Mouse (Mus musculus) liver, adult 2 months (tissue): ENCODE measurements around the gene Plce1. TPM values are rescaled to one million over a fixed set of nuclear protein-coding genes. Genes with fewer than 3 reads are reported as not detected.

Experiments used
- DNase-seq: peaks from one replicate; pipeline ENCODE4 v3.0.0-alpha.2; 2011; ENCODE audit warnings: low read depth, low spot score; ENCODE audit errors: extremely low read depth
- H3K27ac ChIP-seq: fragments of 200-500 bp; replicated peaks from 2 replicates; pipeline ENCODE4 v1.5.1; 2012; ENCODE audit warnings: low read depth, mild to moderate bottlenecking, control low read depth, inconsistent platforms, low read length; ENCODE audit not compliant: insufficient read depth
- H3K27me3 ChIP-seq: fragments of 200-500 bp; 2 replicates; pipeline ENCODE4 v1.6.1; 2012; ENCODE audit warnings: mild to moderate bottlenecking, moderate library complexity, low read length, inconsistent platforms; ENCODE audit not compliant: control insufficient read depth, insufficient read depth
- H3K36me3 ChIP-seq: fragments of 200-500 bp; 2 replicates; pipeline ENCODE4 v1.6.1; 2012; ENCODE audit warnings: low read length, inconsistent platforms; ENCODE audit not compliant: control insufficient read depth, insufficient read depth
- H3K4me1 ChIP-seq: fragments of 200-500 bp; 2 replicates; pipeline ENCODE4 v1.6.1; 2011; ENCODE audit warnings: low read length; ENCODE audit not compliant: control insufficient read depth, insufficient read depth
- H3K4me3 ChIP-seq: fragments of 200-500 bp; 2 replicates; pipeline ENCODE4 v1.5.1; 2011; ENCODE audit warnings: low read depth, mild to moderate bottlenecking, control low read depth, low read length, moderate library complexity; ENCODE audit not compliant: insufficient read depth
- H3K79me2 ChIP-seq: fragments of 200-500 bp; 2 replicates; pipeline ENCODE4 v1.6.1; 2012; ENCODE audit warnings: inconsistent platforms, mild to moderate bottlenecking, low read length, moderate library complexity; ENCODE audit not compliant: control insufficient read depth, insufficient read depth
- H3K9ac ChIP-seq: fragments of 200-500 bp; 2 replicates; pipeline ENCODE4 v1.6.1; 2012; ENCODE audit warnings: low read depth, mild to moderate bottlenecking, control low read depth, inconsistent platforms, low read length
- CTCF ChIP-seq: fragments of 200-500 bp; IDR thresholded peaks from 2 replicates; pipeline ENCODE4 v1.5.1; 2011; ENCODE audit warnings: low read depth, low read length, control low read depth
- POLR2A ChIP-seq: fragments of 200-500 bp; IDR thresholded peaks from 2 replicates; pipeline ENCODE4 v1.6.1; 2011; ENCODE audit warnings: low read length, control low read depth; ENCODE audit not compliant: insufficient read depth; ENCODE audit errors: extremely low read depth
- WGBS: fragments of 180-500 bp; shearing (Covaris S2); methylation state at CpG from one replicate; pipeline ENCODE4 v1.1.7; 2018; 5-methylcytosine and 5-hydroxymethylcytosine counted together
- polyA plus RNA-seq: library from polyadenylated mRNA; depleted of rRNA; stranded (reverse); fragments of >200 nt; gene quantifications from 2 replicates; pipeline ENCODE4 v1.2.3, GENCODE M21; 2012
- total RNA-seq: library from RNA; depleted of rRNA; stranded (reverse); fragments of >200 nt; gene quantifications from 2 replicates; pipeline ENCODE4 v1.2.3, GENCODE M21; 2014

The Plce1 gene
- total and polyA plus RNA-seq, 2 experiments, result 1.9 to 8.6 TPM

DNA sequence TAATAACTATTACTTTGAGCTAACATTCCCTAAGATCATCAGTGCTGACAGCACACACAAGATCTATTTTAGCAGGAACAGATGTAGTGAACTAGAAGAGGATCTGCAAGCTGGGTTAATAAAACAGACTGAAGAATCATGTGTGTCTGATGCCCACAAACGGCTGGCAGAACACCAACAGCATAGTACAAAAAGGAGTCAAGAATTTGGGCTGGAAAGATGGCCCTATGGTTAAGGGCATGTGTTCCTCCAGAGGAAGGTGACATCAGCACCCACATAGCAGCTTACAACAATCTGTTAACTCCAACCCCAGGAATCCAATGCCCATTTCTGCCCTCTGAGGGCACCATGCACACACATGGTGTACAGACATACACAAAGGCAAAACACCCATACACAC lies 317.4 kb downstream of the Plce1 start:
- Histone ChIP-seq H3K36me3 (peaks cover 43% of the 10 kb centered on the region), H3K4me3 (no peak overlapping the region)
- TF ChIP-seq POLR2A (no peak), CTCF (no peak)

DNA sequence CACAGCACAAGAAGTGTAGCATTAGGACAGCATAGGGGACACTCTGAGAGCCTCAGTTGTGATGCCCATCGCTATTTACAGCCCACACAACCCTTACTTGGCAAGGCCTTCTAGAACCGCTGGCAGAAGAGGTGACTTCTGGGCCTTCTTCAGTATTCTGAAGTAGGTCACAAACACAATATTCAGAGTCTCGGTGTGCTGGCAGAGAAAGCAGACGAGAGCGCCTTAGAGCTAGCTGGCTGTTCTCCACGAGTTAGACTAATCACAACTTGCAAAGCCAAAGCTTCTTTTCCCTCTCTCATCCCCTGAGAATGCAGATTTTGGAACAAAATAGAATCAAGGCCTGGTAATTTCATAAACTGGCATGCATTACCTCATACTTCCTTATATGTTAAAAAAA lies 317.9 kb downstream of the Plce1 start:
- Histone ChIP-seq H3K36me3 (peaks cover 41% of the 10 kb centered on the region), H3K79me2 (no peaks in the 10 kb centered on the region), H3K9ac (no peak overlapping the region), H3K27ac (no peak overlapping the region), H3K4me1 (no peaks in the 10 kb centered on the region), H3K27me3 (no peaks in the 10 kb centered on the region), H3K4me3 (no peak overlapping the region)
- WGBS, result 94% methylated on average over 6 of the region's 6 CpGs
- TF ChIP-seq CTCF, result no peak
- no peak for TF ChIP-seq POLR2A
- no peak for DNase-seq

More for the DNA sequence above, 317.4 kb downstream of the Plce1 start:
- WGBS, result 95% methylated on average over 1 of the region's 1 CpGs
- no peak overlapping the region for H3K27ac ChIP-seq
- H3K79me2 ChIP-seq, result no peaks in the 10 kb centered on the region
- H3K27me3 ChIP-seq, result no peaks in the 10 kb centered on the region
- no peak overlapping the region for H3K9ac ChIP-seq
- H3K4me1 ChIP-seq, result no peaks in the 10 kb centered on the region
- no peak for DNase-seq

DNA sequence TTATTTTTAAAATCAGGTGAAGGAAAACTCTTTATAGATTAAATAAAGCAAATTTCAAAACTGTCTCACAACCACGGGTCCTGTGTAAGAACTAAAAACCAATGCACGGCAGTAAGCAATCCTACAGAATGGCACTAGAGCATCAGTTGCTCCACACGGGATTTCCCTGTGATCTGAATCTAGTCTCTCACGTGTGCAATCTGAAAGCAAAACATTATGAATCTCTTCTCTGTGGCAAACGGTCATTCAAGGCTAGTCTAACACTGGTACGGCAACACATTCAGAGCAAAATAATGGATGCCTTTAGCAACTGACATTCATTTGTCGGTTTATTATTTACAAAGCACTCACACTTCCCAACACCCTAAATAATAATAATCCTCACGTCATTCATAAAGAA lies 337.3 kb downstream of the Plce1 start:
- Histone ChIP-seq H3K27ac (no peak overlapping the region), H3K36me3 (peaks cover 12% of the 10 kb centered on the region; the same call in 1 of the 2 replicates), H3K9ac (peak overlapping the region; percentile 26; the same call in 1 of the 2 replicates), H3K4me1 (peaks cover 4% of the 10 kb centered on the region), H3K79me2 (peaks cover 3% of the 10 kb centered on the region; the same call in 1 of the 2 replicates), H3K27me3 (no peaks in the 10 kb centered on the region), H3K4me3 (peak overlapping the region; percentile 79; the same call in 1 of the 2 replicates)
- TF ChIP-seq CTCF, result no peak
- no peak for TF ChIP-seq POLR2A
- no peak for DNase-seq
- 20% methylated on average over 8 of the region's 8 CpGs for WGBS

DNA sequence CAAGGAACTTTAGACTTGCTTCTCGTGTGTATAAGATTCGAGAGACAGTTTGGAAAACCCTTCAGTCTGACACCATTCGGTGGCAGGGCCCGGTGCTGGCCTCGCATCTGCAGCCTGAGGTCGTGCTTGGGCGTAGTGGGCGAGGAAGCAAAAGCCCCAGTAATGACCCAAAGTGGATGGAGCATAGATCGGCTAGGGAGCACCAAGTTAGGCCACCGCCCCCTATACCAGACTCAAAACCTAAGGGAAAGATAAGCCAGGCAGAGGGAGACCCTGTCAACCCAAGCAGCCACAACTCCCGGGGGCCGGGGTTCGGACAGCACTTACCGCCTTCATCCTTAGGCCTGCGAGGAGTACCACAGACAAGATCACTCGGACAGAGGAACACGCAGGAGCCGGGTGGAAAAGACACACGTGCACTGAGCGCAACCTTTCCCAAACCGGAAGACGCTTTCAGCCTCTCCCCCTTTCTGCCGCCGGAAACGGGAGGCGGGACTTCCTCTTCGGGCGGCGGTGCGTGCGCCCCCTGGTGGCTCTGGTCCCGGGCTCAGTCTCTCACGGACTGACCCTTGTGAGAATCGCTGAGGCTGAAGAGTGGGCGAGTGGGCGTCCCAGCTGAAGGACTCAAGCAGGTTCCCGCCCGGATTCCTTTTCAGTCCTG lies 338.0 kb downstream of the Plce1 start, which contains the start of gene Noc3l:
Gene Noc3l, minus strand, starts transcription at position 472 of the 661 bp plus-strand sequence.
- Histone ChIP-seq H3K4me3 (peak within 1 kb of the TSS; percentile 79), H3K79me2 (peaks cover 3% of the 10 kb centered on the region; the same call in 1 of the 2 replicates), H3K36me3 (peaks cover 10% of the 10 kb centered on the region; the same call in 1 of the 2 replicates), H3K4me1 (peaks cover 4% of the 10 kb centered on the region), H3K27me3 (no peaks in the 10 kb centered on the region), H3K9ac (peak within 1 kb of the TSS; percentile 68), H3K27ac (peak within 1 kb of the TSS; percentile 10; the same call in 1 of the 2 replicates)
- TF ChIP-seq CTCF (peak; percentile 88), POLR2A (0 out of 2 replicates have a peak, but pooled peaks have one; percentile 3)
- under 1% methylated on average over 38 of the region's 38 CpGs for WGBS
- peak; percentile 72 for DNase-seq

DNA sequence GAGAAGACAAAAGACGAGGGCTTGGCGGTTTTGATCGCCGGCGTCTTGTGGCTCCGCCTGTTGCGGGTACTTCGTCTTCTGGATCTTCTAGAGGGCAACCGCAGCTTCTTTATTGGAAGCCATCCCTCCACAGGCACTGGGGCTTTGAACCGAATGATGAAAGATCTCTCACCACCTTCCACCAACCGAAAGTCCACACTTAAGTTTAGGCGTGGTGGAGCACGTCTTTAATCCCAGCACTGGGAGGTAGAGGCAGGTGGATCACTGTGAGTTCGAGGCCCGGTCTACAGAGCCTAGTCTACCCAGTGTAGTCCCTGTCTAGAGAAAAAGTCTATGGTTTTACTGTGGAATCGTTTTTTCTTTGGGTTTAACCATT lies 338.5 kb downstream of the Plce1 start:
- 12% methylated on average over 16 of the region's 16 CpGs for WGBS
- peaks cover 4% of the 10 kb centered on the region for H3K4me1 ChIP-seq
- peaks cover 6% of the 10 kb centered on the region; the same call in 1 of the 2 replicates for H3K36me3 ChIP-seq
- H3K4me3 ChIP-seq, result peak overlapping the region; percentile 79
- peak overlapping the region; percentile 63 for H3K9ac ChIP-seq
- TF ChIP-seq CTCF, result no peak
- TF ChIP-seq POLR2A, result no peak
- peaks cover 3% of the 10 kb centered on the region; the same call in 1 of the 2 replicates for H3K79me2 ChIP-seq
- DNase-seq, result no peak
- H3K27me3 ChIP-seq, result no peaks in the 10 kb centered on the region
- H3K27ac ChIP-seq, result 0 out of 2 replicates have a peak overlapping the region, but pooled peaks have one; percentile 10

DNA sequence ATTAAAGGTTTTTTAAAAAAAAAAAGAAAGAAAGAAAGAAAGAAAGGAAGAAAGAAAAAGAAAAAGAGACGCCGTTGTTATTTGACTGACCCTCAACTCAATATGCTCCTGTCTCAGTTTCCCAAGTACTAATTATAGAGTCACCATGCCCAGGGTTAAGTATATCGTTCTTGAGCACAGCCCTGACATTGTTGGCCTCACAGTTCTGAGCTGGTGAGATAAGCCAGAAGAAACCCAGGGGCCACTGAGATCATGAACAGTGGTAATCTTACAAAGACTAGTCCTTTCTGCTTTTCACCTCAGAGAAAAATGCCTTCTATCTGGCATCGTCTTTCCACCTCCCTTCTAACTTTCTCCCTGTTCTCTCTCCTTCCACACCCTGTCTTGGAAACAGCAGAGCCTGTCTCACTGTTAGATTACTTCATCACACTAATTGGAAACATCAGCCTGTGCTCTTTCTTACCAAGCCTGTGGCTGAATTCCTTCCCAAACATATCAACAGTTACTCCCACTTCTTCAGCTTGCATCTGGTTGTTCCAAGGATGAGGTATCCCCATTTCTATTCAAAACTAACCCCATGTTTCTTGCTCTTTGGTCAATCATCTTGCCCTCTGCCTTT lies 339.4 kb downstream of the Plce1 start:
- Histone ChIP-seq H3K36me3 (no peaks in the 10 kb centered on the region; the same call in 1 of the 2 replicates), H3K4me3 (no peak overlapping the region), H3K79me2 (peaks cover 3% of the 10 kb centered on the region; the same call in 1 of the 2 replicates), H3K9ac (no peak overlapping the region), H3K27me3 (no peaks in the 10 kb centered on the region), H3K27ac (no peak overlapping the region), H3K4me1 (peaks cover 4% of the 10 kb centered on the region)
- DNase-seq, result no peak
- no peak for TF ChIP-seq CTCF
- TF ChIP-seq POLR2A, result no peak
- WGBS, result 94% methylated on average over 4 of the region's 4 CpGs
